Mouse (Mus musculus) G1E (cell line): ENCODE results near the gene Il1a. TPM values are rescaled to one million over a fixed set of nuclear protein-coding genes. Genes with fewer than 3 reads are reported as not detected.

Experiments used
- ATAC-seq: 2 replicates; pipeline ENCODE4 v1.8.0; 2016; ENCODE audit warnings: mild to moderate bottlenecking; ENCODE audit not compliant: insufficient number of reproducible peaks, poor library complexity, low FRiP score, severe bottlenecking; ENCODE audit errors: extremely low read depth
- DNase-seq: peaks from one replicate; pipeline ENCODE4 v3.0.0; 2012; ENCODE audit warnings: low spot score
- H3K27me3 ChIP-seq: 2 replicates; pipeline ENCODE4 v1.6.1; 2012; ENCODE audit warnings: mild to moderate bottlenecking, low read length, inconsistent platforms; ENCODE audit not compliant: insufficient read depth
- H3K36me3 ChIP-seq: replicated peaks from 2 replicates; pipeline ENCODE3; 2012; ENCODE audit warnings: mild to moderate bottlenecking, inconsistent platforms
- H3K4me1 ChIP-seq: 2 replicates; pipeline ENCODE4 v1.6.1; 2012; ENCODE audit warnings: low read depth, low read length, inconsistent platforms, mixed read lengths; ENCODE audit not compliant: insufficient read depth
- H3K4me3 ChIP-seq: 2 replicates; pipeline ENCODE4 v1.5.1; 2012; ENCODE audit warnings: low read depth, mild to moderate bottlenecking, inconsistent platforms, low read length, moderate library complexity, mixed read lengths
- H3K9me3 ChIP-seq: replicated peaks from 2 replicates; pipeline ENCODE4 v1.6.1; 2012; ENCODE audit warnings: inconsistent platforms
- CTCF ChIP-seq: IDR thresholded peaks from 2 replicates; pipeline ENCODE4 v1.5.1; 2012; ENCODE audit warnings: low read depth, low read length, inconsistent platforms, mixed read lengths
- GATA1 ChIP-seq: IDR thresholded peaks from 2 replicates; pipeline ENCODE4 v1.6.1; 2012; ENCODE audit warnings: borderline replicate concordance, low read length, inconsistent platforms, mixed read lengths
- GATA2 ChIP-seq: IDR thresholded peaks from 2 replicates; pipeline ENCODE4 v1.6.1; 2012; ENCODE audit warnings: low read depth, low read length, inconsistent platforms, borderline replicate concordance
- POLR2AphosphoS5 ChIP-seq: IDR thresholded peaks from 2 replicates; pipeline ENCODE4 v1.6.1; 2012; ENCODE audit warnings: low read depth, low read length, inconsistent platforms; ENCODE audit not compliant: insufficient replicate concordance
- TAL1 ChIP-seq: conservative IDR thresholded peaks from 2 replicates; pipeline ENCODE4 v1.6.1; 2012; ENCODE audit warnings: low read depth, low read length, inconsistent platforms, mixed read lengths
- polyA plus RNA-seq: library from polyadenylated mRNA; stranded (reverse); fragments of >175 nt; gene quantifications from 2 replicates; pipeline ENCODE4 v1.2.3, GENCODE M21; 2012
- total RNA-seq, 2 experiments: library from RNA; stranded (forward) in 1 of 2; stranded (reverse) in 1 of 2; fragments of 200-1000 nt in 1 of 2; fragments of >200 nt in 1 of 2; fragmentation: Nextera tagmentation in 1 of 2; gene quantifications; 2 replicates each; pipeline ENCODE4 v1.2.3; 2014 to 2017

The Il1a gene
- total and polyA plus RNA-seq, 3 experiments = 0.22 TPM; not detected in 2

GRCm38 (mm10) chr2:129296671-129297588 lies 12.8 kb downstream of the Il1a start, which contains the start of gene Ckap2l:
Gene Ckap2l, minus strand, starts transcription at chr2:129297212.
- peaks cover 26% of the 10 kb centered on the region for H3K4me1 ChIP-seq
- peak; percentile 95 for DNase-seq
- TF ChIP-seq POLR2AphosphoS5 (no peak), GATA1 (no peak), GATA2 (no peak), CTCF (no peak), TAL1 (no peak)
- H3K9me3 ChIP-seq = no peaks in the 10 kb centered on the region
- H3K36me3 ChIP-seq = peaks cover 19% of the 10 kb centered on the region
- H3K27me3 ChIP-seq = no peaks in the 10 kb centered on the region
- peak within 1 kb of the TSS; percentile 84 for H3K4me3 ChIP-seq
- ATAC-seq = peak; percentile 100

GRCm38 (mm10) chr2:129296086-129296485 lies 13.7 kb downstream of the Il1a start:
- no peak for TF ChIP-seq GATA1
- no peak for TF ChIP-seq POLR2AphosphoS5
- no peak for TF ChIP-seq TAL1
- no peak for TF ChIP-seq GATA2
- no peak for TF ChIP-seq CTCF
- no peaks in the 10 kb centered on the region for H3K27me3 ChIP-seq
- no peaks in the 10 kb centered on the region for H3K9me3 ChIP-seq
- H3K36me3 ChIP-seq = peaks cover 22% of the 10 kb centered on the region
- peak overlapping the region; percentile 84 for H3K4me3 ChIP-seq
- DNase-seq (no peak), ATAC-seq (no peak)
- H3K4me1 ChIP-seq = peaks cover 26% of the 10 kb centered on the region

GRCm38 (mm10) chr2:129295075-129295474 lies 14.7 kb downstream of the Il1a start:
- H3K4me3 ChIP-seq = no peak overlapping the region; the same call in 1 of the 2 replicates

GRCm38 (mm10) chr2:129273823-129274222 lies 35.9 kb downstream of the Il1a start:
- TF ChIP-seq GATA1 = no peak
- no peak for TF ChIP-seq CTCF
- TF ChIP-seq TAL1 = no peak
- no peak for TF ChIP-seq POLR2AphosphoS5
- no peak for TF ChIP-seq GATA2
- Histone ChIP-seq H3K4me1 (no peaks in the 10 kb centered on the region), H3K27me3 (no peaks in the 10 kb centered on the region), H3K9me3 (no peaks in the 10 kb centered on the region), H3K36me3 (peaks cover 82% of the 10 kb centered on the region), H3K4me3 (no peak overlapping the region)
- no peak for ATAC-seq
- DNase-seq = no peak

More at GRCm38 (mm10) chr2:129295075-129295474, 14.7 kb downstream of the Il1a start:
- Histone ChIP-seq H3K9me3 (no peaks in the 10 kb centered on the region), H3K4me1 (peaks cover 26% of the 10 kb centered on the region), H3K27me3 (no peaks in the 10 kb centered on the region), H3K36me3 (peaks cover 31% of the 10 kb centered on the region)
- TF ChIP-seq GATA2 (no peak), TAL1 (no peak), CTCF (no peak), GATA1 (no peak), POLR2AphosphoS5 (no peak)
- DNase-seq = no peak
- ATAC-seq = no peak

GRCm38 (mm10) chr2:129270621-129271020 lies 39.2 kb downstream of the Il1a start:
- Histone ChIP-seq H3K4me1 (no peaks in the 10 kb centered on the region), H3K9me3 (no peaks in the 10 kb centered on the region; the same call in 1 of the 2 replicates), H3K4me3 (no peak overlapping the region), H3K36me3 (peaks cover 80% of the 10 kb centered on the region), H3K27me3 (no peaks in the 10 kb centered on the region)
- ATAC-seq (no peak), DNase-seq (no peak)
- TF ChIP-seq GATA1 = no peak
- TF ChIP-seq GATA2 = no peak
- TF ChIP-seq TAL1 = no peak
- no peak for TF ChIP-seq POLR2AphosphoS5
- no peak for TF ChIP-seq CTCF

- H3K4me1 ChIP-seq = 0 out of 2 replicates have a peak, but pooled peaks cover 2% of the 10 kb centered on the region
- H3K36me3 ChIP-seq = peaks cover 75% of the 10 kb centered on the region
- TF ChIP-seq GATA2 (no peak), TAL1 (no peak), GATA1 (no peak), CTCF (no peak), POLR2AphosphoS5 (no peak)
- no peak for ATAC-seq
- H3K4me3 ChIP-seq = no peak overlapping the region
- no peaks in the 10 kb centered on the region for H3K27me3 ChIP-seq
- no peaks in the 10 kb centered on the region; the same call in 1 of the 2 replicates for H3K9me3 ChIP-seq
- DNase-seq = no peak
Measured at GRCm38 (mm10) chr2:129269986-129270385, 39.8 kb downstream of the Il1a start.
